Mouse (Mus musculus): ENCODE data around the gene Rad18.

DNA sequence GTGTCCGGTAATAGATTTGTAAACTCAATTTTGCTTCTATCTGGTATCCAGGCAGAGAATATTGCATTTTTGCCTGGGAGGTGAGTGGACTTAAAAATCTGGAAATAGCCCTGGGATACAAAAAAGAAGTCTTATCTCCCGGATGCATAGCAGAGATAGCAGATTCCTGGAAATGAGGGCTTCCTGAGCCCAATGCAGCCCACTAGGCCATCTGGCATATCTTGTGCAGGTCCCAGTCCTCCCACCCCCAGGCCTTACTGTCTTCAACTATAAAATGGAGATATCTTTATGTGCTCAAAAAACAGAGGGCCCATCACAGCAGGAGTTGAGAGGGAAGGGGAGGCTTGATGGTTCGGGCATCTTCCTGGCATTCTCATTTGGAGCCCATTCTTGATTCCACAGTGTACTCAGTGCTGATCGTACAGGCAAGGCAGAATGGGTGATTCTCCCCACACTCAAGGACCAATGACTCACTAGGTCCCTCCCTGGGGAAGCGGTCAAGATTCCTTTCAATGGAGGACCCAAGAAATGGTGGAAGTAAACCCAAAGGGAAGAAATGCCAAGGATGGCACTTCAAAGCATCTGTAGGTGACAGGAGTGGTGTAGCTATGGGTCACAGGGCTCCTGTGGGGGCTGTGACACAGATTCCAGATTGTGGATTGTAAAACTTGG is 24.1 kb upstream of the Rad18 start:
- TF ChIP-seq CTCF (conservative IDR thresholded peaks at IDR 0.05; ENCODE audit: low read length) (no peak), POU5F1 (IDR thresholded peaks at IDR 0.05; ENCODE audit: borderline replicate concordance, low read length) (no peak)

All from E14TG2a.4 (cell line).